Mouse (Mus musculus) spleen, postnatal 4 days (tissue): Measurements from ENCODE around the gene Zfp536.

Experiments
- DNase-seq, 2 experiments: peaks; one replicate each; pipeline ENCODE4 v3.0.0; 2022; ENCODE audit warnings: low spot score in 2 of 2

The Zfp536 gene

DNA sequence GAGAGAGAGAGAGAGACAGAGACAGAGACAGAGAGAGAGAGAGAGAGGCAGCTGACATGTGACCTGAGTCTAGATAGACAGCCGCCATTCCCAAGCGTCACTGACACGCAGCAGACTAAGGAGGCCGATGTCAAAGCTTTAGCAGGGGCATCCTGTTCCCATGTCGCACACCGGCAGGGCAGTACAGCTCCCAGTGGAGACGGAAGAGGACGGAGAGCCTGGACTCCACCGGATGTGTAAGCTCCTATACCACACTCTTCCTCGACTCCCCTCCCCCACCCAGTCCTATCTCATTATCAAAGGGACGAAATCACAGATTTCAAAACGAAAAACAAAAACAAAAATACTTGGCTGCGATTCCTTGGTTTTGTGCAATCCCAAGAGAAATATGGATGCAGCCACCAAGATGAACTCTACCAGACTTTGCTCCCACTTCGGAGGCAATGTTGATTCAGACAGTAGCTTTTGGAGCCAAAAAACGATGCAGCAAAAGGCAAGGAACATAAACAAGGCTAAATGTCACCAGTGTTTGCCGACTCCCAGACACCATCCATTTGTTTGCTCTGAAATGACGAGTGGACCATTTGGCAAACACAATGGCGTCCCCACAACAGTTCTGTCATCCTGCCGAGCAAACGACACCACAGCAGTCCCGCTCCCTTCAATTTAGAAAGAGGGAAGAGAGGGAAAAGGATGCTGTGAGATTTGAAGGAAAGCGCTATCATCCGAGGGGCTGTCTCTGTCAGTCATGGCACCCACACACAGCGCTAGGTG lies 299.9 kb downstream of the Zfp536 start:
- DNase-seq, result no peak

DNA sequence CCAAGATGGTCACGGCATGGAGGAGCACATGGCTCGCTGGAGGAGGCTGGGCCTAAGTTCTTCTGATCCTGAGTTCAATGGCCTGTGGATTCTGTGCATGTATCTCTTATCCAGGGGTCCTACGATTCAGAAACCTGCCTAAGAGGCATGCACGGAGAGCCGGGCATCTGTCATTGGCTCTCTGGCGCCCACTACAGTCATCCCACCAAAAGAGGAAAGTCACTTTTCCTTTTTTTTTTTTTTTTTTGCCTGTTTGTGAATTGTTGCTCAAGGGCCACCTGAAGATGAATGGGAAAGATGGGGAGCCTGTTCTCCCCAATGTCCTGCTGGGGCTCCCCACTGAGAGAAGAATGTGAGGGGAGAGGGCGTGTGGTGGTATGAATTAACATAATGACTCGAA lies 301.7 kb downstream of the Zfp536 start:
- no peak for DNase-seq

GRCm38 (mm10) chr7:37466477-37467243 lies 306.8 kb downstream of the Zfp536 start:
- no peak for DNase-seq

- DNase-seq, result no peak
Observed at GRCm38 (mm10) chr7:37464186-37464721, 309.2 kb downstream of the Zfp536 start.

DNA sequence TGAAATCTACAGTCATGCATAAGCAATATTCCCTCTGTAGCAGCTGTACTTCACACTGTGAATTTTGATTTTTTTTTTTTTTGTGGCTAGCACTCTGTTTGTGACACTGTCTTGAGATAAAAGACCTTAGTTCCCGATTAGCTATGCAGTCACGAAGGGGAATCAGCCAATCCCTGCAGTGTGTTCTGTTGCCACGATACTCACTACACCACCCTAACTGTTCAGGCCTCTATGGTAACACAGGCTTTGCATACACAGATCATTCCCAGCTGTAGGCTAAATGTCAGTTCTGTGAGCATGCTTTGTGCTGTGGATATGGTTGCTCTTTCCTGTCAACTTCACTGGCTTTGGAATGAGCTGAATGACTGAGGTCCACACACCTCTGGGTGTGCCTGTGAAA lies 325.9 kb downstream of the Zfp536 start:
- no peak for DNase-seq

DNA sequence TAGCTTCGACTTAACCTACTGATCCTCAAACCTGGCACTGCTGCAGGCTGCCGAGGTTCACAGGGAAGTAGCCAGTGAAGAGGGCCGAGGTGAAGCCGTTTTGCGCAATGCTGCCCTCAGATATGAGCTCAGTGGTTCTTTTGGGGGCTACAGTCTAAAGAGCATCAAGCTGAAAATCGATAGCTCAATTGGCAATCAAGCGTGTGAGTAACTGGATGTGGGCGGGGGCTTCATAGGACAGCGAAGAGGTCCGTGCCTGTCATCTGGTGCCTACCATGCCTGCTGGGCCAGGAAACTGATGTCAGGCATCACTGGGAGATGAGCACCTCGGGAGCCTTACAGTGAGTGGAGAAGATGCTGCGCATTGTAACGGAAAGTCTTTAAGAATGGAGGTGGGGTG lies 333.5 kb downstream of the Zfp536 start:
- no peak for DNase-seq

DNA sequence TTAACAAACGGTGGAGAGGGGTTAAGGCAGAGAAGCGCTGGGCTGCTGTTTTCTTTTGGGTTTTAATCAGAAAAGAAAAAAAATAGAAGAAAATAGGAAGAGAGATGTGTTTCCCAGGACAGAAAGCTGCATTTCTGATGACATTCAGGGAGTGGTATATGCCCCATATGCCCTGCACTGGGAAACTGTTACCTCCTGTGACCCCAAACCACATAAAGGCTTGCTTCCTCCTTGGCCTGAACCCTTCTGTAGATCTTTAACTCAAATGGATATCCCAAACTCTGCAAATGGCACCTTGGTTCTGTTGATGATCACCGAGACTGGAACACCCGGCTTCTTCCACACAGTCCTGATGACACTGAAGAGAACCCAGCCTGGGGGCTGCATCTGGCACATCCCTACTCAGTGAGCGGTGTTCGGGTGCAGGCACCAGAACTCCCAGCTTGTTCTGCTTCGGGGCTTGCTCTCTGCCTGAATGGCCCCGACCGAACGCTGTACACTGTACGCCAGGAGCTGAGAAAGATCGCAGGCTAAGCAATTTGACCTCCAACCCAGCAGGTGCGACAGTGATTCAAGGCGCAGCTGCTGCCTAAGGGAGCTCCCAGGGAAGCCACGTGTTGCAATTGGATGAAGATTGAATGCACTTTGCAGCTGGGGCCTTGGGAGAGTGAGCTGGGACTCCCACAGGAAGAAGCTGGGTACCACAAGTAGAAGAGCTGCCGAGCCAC lies 334.2 kb downstream of the Zfp536 start:
- no peak for DNase-seq

GRCm38 (mm10) chr7:37437887-37438286 lies 335.6 kb downstream of the Zfp536 start:
- DNase-seq, result no peak

DNA sequence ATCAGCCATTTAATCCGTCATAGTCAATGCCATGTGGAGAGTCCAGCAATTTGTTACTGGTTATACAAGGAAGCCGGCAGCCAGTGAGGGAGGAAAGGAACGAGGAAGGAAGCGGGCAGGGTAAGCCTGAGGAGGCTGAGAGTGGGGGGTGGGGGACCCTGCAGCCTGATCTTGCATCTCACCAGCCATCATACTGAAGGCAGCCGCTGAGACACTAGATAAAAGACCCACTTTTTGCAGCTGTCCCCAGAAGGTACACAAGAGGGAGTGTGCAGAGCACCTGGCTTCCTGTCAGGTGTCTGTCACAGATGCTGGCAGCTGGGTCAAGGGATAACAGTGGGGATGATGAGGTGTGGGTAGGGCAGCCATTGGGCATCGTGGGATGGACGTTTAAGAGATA lies 340.3 kb downstream of the Zfp536 start:
- no peak for DNase-seq

- no peak for DNase-seq
Observed at GRCm38 (mm10) chr7:37431471-37431870, 342.0 kb downstream of the Zfp536 start.

DNA sequence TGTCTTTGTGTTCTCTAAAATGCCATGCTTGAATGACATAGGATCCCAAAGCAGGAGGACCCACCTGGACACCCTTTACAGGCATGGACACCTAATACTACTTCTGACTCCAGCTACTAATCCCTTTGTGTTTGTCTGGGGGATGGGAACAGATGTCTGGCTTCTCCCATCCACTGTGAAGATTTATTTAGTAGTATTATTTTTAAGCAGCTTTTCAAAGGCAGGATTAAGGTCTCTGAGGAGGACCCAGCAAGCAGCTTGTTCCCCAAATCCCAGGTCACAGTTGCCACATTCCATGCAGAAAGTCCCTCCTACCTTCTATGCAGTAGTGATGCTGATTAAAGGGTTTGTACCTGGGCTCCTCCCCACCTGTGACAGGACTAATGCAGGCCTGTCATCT lies 347.4 kb downstream of the Zfp536 start:
- no peak for DNase-seq

DNA sequence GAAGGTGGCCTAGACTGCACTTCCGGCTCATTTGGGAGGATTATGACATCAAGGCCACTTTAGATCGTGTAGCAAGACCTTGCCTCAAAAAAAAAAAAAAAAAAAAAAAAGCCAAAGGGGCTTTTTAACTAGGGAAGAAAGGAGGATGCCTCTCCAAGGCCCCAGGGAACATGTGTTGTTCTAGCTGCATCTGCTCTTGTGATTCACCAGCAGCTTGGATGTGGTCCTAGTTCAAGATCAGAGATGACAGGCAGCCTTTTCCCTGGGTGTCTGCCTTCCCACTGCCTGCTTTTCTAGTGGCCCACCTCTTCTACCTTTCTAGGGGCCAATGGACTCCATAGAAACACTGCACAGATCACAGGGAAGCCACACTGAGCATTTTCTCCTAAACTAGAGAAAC lies 350.5 kb downstream of the Zfp536 start:
- no peak for DNase-seq
